Mouse (Mus musculus): ENCODE results near the gene Cradd.

DNA sequence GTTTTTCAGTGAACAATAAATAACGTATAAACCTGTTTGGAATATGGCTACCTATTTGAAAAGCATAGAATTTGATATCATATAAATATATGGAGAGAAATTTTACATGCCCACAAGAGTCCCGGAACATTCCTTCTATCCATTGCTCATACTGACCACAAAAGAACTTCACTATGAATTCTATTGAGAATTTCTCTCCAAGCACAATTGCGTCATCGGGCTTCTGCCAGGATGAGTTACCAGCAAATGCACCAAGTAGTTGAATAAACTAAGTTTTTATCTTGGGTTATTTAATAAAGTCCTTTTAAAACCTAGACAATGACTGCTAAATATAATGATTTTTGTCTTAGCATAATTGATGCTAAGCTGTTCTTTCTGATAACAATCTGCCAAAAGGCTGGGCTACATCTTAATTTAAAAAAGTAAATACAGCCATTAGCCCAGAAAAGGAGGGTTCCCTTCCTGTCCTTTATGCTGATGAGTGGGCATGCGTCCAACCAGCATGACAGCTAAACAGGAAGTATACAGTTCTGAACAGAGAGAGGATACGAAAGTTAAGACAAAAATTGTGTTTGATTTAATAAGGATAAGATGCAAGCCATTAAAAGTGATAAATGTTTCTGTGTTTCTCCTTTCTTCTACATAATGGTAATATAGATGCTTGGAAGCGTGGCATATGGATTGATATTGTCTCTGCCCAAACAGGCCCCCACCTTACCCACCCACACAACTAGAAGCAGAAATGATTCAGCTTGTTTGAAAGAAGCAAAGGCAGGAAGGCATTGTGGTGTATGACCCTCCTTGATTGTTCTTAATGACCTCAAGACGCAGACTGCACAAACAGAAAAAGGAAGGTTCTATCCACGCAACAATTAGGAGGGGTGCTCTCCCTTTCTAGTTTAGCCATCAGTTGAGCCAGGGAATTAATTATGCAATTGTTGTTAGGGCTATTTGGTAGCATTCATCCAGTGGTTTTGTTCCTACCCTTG is 6.7 kb upstream of the Cradd start:
- TF ChIP-seq CTCF (conservative IDR thresholded peaks at IDR 0.05; ENCODE audit: low read length) = no peak
- no peak for TF ChIP-seq NANOG (IDR thresholded peaks at IDR 0.05; ENCODE audit: borderline replicate concordance, low read length)

Measured in E14TG2a.4 (cell line).